Mouse (Mus musculus) hindbrain, postnatal 0 days (tissue): ENCODE data around the gene Ugt2a1. TPM values are rescaled to one million over a fixed set of nuclear protein-coding genes. Genes with fewer than 3 reads are reported as not detected.
"Not testable (repeated sequence)": the region's sequence is repeated elsewhere in the genome, so short reads cannot be mapped to it uniquely, and the experiment has no call there.

Source experiments
- ATAC-seq: fragments of 200-750 bp; cut with Nextera tagmentation; 2 replicates; pipeline ENCODE4 v1.8.0; 2017; ENCODE audit warnings: mild to moderate bottlenecking, moderate TSS enrichment, moderate library complexity
- DNase-seq: peaks from one replicate; pipeline ENCODE4 v3.0.0-alpha.2; 2015; ENCODE audit warnings: low spot score
- H3K27ac ChIP-seq: fragments of 300-500 bp; sonication (generic); 2 replicates; pipeline ENCODE4 v1.5.1; 2014; ENCODE audit warnings: mild to moderate bottlenecking
- H3K27me3 ChIP-seq: fragments of 300-500 bp; sonication (generic); 2 replicates; pipeline ENCODE4 v1.6.1; 2014; ENCODE audit warnings: low read length, mixed read lengths; ENCODE audit not compliant: insufficient read depth
- H3K36me3 ChIP-seq: fragments of 300-500 bp; sonication (generic); 2 replicates; pipeline ENCODE4 v1.6.1; 2014; ENCODE audit warnings: low read length, mixed read lengths; ENCODE audit not compliant: insufficient read depth
- H3K4me1 ChIP-seq: fragments of 300-500 bp; sonication (generic); 2 replicates; pipeline ENCODE4 v1.6.1; 2014; ENCODE audit warnings: antibody characterized with exemption, low read length, mixed read lengths; ENCODE audit not compliant: insufficient read depth
- H3K4me2 ChIP-seq: fragments of 300-500 bp; sonication (generic); 2 replicates; pipeline ENCODE4 v1.6.1; 2014; ENCODE audit warnings: low read depth, mild to moderate bottlenecking, low read length, moderate library complexity, mixed read lengths
- H3K4me3 ChIP-seq: fragments of 300-500 bp; sonication (generic); 2 replicates; pipeline ENCODE4 v1.5.1; 2014; ENCODE audit warnings: low read length
- H3K9ac ChIP-seq: fragments of 300-500 bp; sonication (generic); replicated peaks from 2 replicates; pipeline ENCODE4 v1.6.1; 2014; ENCODE audit warnings: mild to moderate bottlenecking, low read length, moderate library complexity, mixed read lengths
- H3K9me3 ChIP-seq: fragments of 300-500 bp; sonication (generic); 2 replicates; pipeline ENCODE4 v1.6.1; 2016; ENCODE audit warnings: low read length, mixed read lengths
- CTCF ChIP-seq: IDR thresholded peaks from 2 replicates; pipeline ENCODE4 v1.5.1; 2016; ENCODE audit warnings: antibody characterized with exemption, control low read depth, low read depth
- WGBS: fragments of 180-500 bp; shearing (Covaris S2); extraction: QIAGEN DNeasy Blood & Tissue Kit; methylation state at CpG from one replicate; pipeline ENCODE4 v1.1.7; 2014; 5-methylcytosine and 5-hydroxymethylcytosine counted together
- polyA plus RNA-seq: library from polyadenylated mRNA; unstranded; fragments of >200 nt; fragmentation: Nextera tagmentation; extraction: Ambion mirVana; gene quantifications from 2 replicates; pipeline ENCODE4 v1.2.1, GENCODE M21; 2015
- total RNA-seq: library from RNA; depleted of rRNA; stranded (reverse); fragments of >200 nt; gene quantifications from 2 replicates; pipeline ENCODE4 v1.2.3, GENCODE M21; 2014

Ugt2a1 gene
- total and polyA plus RNA-seq, 2 experiments from 2014 or later, result not detected

DNA sequence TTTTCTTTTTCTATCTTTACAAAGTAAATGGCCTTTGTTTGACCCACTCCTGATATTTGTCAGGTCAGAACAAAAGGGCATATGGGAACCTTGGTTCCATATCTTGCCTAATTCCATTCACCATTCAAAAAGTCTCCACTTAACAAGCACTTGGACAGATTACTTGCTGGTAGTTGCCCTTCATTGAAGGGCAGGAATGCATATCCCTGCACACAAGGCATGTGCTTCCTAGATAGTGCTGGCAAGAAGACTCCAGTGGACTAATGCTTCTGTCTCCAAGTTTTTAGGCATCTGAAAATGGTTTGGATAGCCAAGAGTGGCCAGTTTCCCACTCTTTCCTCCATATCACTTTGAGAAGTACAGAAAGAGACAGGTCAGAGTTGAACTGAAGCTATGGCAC lies 8.7 kb upstream of the Ugt2a1 start:
- H3K4me3 ChIP-seq, result no peak overlapping the region
- no peaks in the 10 kb centered on the region for H3K27me3 ChIP-seq
- H3K9me3 ChIP-seq, result no peaks in the 10 kb centered on the region
- no peak overlapping the region for H3K9ac ChIP-seq
- DNase-seq (no peak), ATAC-seq (no peak)
- H3K4me2 ChIP-seq, result no peak overlapping the region
- H3K36me3 ChIP-seq, result no peaks in the 10 kb centered on the region
- TF ChIP-seq CTCF, result no peak
- no peak overlapping the region for H3K27ac ChIP-seq
- H3K4me1 ChIP-seq, result no peaks in the 10 kb centered on the region

DNA sequence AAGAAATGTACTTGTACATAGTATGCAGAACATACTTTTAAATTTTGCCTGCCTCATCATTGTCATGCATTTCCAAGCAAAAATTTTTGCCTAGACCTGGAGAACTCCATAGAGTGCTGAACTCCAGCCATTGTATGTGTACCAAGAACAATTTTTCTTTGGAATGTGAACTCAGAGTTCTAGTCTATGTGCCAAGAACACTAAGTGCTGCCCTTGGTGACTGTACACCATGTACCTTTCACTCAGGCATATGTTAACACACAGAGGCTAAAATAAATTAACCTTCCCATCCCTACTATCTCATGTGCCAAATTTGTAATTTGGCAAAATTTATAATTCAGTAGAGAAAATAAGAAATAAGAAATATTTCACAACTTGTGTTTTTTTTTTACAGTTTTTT lies 8.3 kb upstream of the Ugt2a1 start:
- Histone ChIP-seq H3K4me1 (no peaks in the 10 kb centered on the region), H3K36me3 (no peaks in the 10 kb centered on the region), H3K4me2 (no peak overlapping the region), H3K27me3 (no peaks in the 10 kb centered on the region), H3K9ac (no peak overlapping the region), H3K4me3 (no peak overlapping the region), H3K27ac (no peak overlapping the region), H3K9me3 (no peaks in the 10 kb centered on the region)
- ATAC-seq (no peak), DNase-seq (no peak)
- TF ChIP-seq CTCF, result no peak

DNA sequence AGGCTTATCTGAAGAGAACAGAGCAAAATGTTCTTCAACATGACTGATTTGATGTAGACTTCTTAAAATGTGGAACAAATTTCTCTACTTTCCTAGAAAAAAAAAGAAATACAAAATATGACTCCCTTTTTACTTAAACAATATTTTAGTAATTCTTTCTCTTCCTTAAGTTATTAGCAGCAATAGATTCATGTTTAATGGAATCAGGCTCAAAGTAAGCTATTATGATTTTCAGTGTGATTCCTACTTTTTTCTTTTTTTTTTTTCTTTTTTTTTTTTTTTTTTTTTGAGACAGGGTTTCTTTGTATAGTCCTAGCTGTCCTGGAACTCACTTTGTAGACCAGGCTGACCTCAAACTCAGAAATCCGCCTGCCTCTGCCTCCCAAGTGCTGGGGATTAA lies 4.0 kb downstream of the Ugt2a1 start, which contains the start of gene Gm43638:
Gm43638 (minus strand) TSS at position 101 of the 400 bp plus-strand sequence.
- 90% methylated on average over 1 of the region's 1 CpGs for WGBS
- not testable (repeated sequence) for H3K9me3 ChIP-seq, H3K4me3 ChIP-seq, DNase-seq, H3K36me3 ChIP-seq, H3K4me2 ChIP-seq, H3K27me3 ChIP-seq, H3K4me1 ChIP-seq, ATAC-seq, H3K9ac ChIP-seq, H3K27ac ChIP-seq

DNA sequence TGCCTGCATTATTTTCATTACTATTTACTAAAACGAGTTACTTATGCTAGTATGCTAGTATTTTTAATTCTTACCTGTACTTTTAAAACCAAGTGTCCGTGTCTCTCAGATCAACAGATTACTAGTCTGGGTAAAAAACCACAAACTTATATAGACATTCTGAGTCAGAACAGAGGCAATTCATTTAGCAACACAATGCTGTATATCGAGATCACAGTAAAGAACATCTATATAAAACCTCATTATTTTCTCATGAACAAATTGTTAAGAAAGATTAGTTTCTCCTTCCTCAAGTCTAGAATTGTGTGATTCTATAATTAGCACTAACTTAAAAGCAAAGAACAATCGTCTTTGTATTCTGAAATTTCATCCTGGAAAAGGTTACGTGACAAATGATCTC lies 8.5 kb downstream of the Ugt2a1 start, which contains the start of gene Ugt2a2:
Ugt2a2 (minus strand) TSS at position 101 of the 400 bp plus-strand sequence.
- no peak for ATAC-seq
- H3K4me3 ChIP-seq, result no peak within 1 kb of the TSS
- WGBS, result 80% methylated on average over 5 of the region's 5 CpGs

DNA sequence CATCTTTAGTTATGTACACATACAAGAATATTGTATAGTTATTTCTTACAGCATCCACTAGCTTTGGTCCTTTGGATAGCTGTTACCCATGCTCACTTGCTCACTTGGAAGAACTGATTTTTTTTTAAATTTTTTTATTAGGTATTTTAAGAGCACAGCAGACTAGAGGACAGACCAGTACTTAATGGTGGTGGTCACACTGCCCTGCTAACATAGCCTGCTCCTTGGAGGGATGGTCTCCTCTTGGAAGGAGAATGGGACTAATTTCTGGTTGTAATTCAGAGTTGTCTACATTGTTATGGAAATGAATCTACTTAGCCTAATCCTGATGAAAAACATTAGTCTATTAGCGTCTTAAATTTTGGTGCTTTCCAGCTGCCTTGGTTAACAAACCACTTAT lies 31.9 kb downstream of the Ugt2a1 start:
- Histone ChIP-seq H3K27me3 (no peaks in the 10 kb centered on the region), H3K9ac (no peak overlapping the region), H3K4me2 (no peak overlapping the region), H3K4me3 (no peak overlapping the region), H3K4me1 (no peaks in the 10 kb centered on the region), H3K36me3 (no peaks in the 10 kb centered on the region), H3K9me3 (no peaks in the 10 kb centered on the region), H3K27ac (no peak overlapping the region)
- no peak for DNase-seq
- WGBS, result 35% methylated on average over 1 of the region's 1 CpGs
- ATAC-seq, result no peak
- TF ChIP-seq CTCF, result no peak

More for the DNA sequence above, 8.5 kb downstream of the Ugt2a1 start, which contains the start of gene Ugt2a2:
- H3K9ac ChIP-seq, result no peak within 1 kb of the TSS
- H3K36me3 ChIP-seq, result no peaks in the 10 kb centered on the region
- no peaks in the 10 kb centered on the region for H3K4me1 ChIP-seq
- H3K9me3 ChIP-seq, result no peaks in the 10 kb centered on the region
- H3K4me2 ChIP-seq, result no peak within 1 kb of the TSS
- TF ChIP-seq CTCF, result no peak
- no peaks in the 10 kb centered on the region for H3K27me3 ChIP-seq
- no peak for DNase-seq
- no peak within 1 kb of the TSS for H3K27ac ChIP-seq

DNA sequence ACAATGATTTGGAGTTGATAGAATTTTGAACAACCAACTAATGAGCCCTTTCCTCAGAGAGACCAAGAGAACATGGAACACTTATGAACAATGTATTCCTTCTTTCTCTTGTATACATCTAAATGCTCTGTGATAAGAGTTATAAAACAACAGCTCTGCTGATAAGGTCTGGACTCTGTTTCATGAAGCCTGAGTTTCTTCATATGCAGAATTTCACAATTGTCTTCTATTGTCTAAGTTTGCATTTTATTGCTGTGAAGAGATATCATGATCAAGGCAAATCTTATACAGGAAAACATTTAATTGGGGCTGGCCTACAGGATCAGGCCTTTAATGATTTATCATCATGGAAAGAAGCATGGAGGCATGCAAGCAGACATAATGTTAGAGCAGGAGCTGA lies 33.0 kb downstream of the Ugt2a1 start:
- H3K36me3 ChIP-seq, result no peaks in the 10 kb centered on the region
- H3K9me3 ChIP-seq, result no peaks in the 10 kb centered on the region
- no peak overlapping the region for H3K4me2 ChIP-seq
- H3K9ac ChIP-seq, result no peak overlapping the region
- H3K27ac ChIP-seq, result no peak overlapping the region
- H3K4me3 ChIP-seq, result no peak overlapping the region
- no peaks in the 10 kb centered on the region for H3K4me1 ChIP-seq
- H3K27me3 ChIP-seq, result no peaks in the 10 kb centered on the region
- DNase-seq, result no peak
- no peak for ATAC-seq
- no peak for TF ChIP-seq CTCF

DNA sequence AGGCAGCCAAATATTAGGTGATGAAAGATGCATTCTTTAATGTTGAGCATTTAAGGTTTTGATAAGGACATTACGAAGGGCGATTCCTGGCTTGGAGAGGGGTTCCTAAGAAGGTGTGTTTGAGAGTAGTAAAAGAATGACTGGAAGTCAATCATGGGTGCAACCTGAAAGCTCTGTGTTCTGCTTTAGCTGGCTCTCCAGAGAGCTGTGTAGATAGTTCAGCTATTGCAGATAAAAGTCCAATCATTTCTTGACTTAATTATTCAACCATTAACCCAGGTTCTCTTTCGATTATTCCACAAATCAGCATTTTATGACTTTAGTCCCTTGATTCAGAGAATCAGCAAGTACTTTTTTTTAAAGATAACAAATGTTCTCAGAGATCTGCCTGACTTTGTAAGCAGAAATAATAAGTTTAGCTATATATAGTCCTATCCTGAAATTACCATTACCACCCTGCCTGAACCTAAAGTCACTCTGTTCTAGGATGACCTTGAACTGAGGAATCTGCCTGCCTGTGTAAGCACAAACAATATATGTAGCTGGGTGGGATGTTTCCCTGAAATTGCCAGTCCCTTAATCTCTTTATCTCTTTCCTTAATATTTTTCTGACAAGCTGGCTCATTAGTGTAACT lies 34.3 kb downstream of the Ugt2a1 start:
- no peak overlapping the region for H3K9ac ChIP-seq
- H3K4me1 ChIP-seq, result no peaks in the 10 kb centered on the region
- H3K36me3 ChIP-seq, result no peaks in the 10 kb centered on the region
- 91% methylated on average over 3 of the region's 3 CpGs for WGBS
- H3K27ac ChIP-seq, result no peak overlapping the region
- no peak for DNase-seq
- H3K9me3 ChIP-seq, result no peaks in the 10 kb centered on the region
- no peak overlapping the region for H3K4me2 ChIP-seq
- no peak for TF ChIP-seq CTCF
- H3K27me3 ChIP-seq, result no peaks in the 10 kb centered on the region
- no peak for ATAC-seq
- no peak overlapping the region for H3K4me3 ChIP-seq
